Mouse (Mus musculus) spleen, adult 12 weeks (tissue): ENCODE results near the gene Filip1l.

Experiments
- DNase-seq: peaks from one replicate; pipeline ENCODE4 v3.0.0; 2022; ENCODE audit warnings: low spot score

Filip1l gene

GRCm38 (mm10) chr16:57434640-57435039, 81.7 kb downstream of the Filip1l start:
- DNase-seq: no peak

- DNase-seq: no peak
Measured at GRCm38 (mm10) chr16:57437523-57438287, 84.8 kb downstream of the Filip1l start.

- no peak for DNase-seq
Measured at GRCm38 (mm10) chr16:57438288-57438685, 85.4 kb downstream of the Filip1l start.

GRCm38 (mm10) chr16:57439206-57439605, 86.3 kb downstream of the Filip1l start:
- no peak for DNase-seq

- no peak for DNase-seq
Measured at GRCm38 (mm10) chr16:57440706-57441437, 88.0 kb downstream of the Filip1l start.

GRCm38 (mm10) chr16:57445096-57446094, 92.5 kb downstream of the Filip1l start:
- no peak for DNase-seq

- DNase-seq: no peak
Measured at GRCm38 (mm10) chr16:57453009-57453408, 100.1 kb downstream of the Filip1l start.

- no peak for DNase-seq
Measured at GRCm38 (mm10) chr16:57454106-57454763, 101.3 kb downstream of the Filip1l start.

GRCm38 (mm10) chr16:57455573-57455972, 102.7 kb downstream of the Filip1l start:
- DNase-seq: no peak

GRCm38 (mm10) chr16:57456003-57456402, 103.1 kb downstream of the Filip1l start:
- no peak for DNase-seq

- DNase-seq: no peak
Measured at GRCm38 (mm10) chr16:57465386-57465913, 112.6 kb downstream of the Filip1l start.

- no peak for DNase-seq
Measured at GRCm38 (mm10) chr16:57469301-57469700, 116.4 kb downstream of the Filip1l start.

- DNase-seq: no peak
Measured at GRCm38 (mm10) chr16:57469869-57470268, 117.0 kb downstream of the Filip1l start.

- no peak for DNase-seq
Measured at GRCm38 (mm10) chr16:57470286-57470830, 117.5 kb downstream of the Filip1l start.

- DNase-seq: no peak
Measured at GRCm38 (mm10) chr16:57471071-57471470, 118.2 kb downstream of the Filip1l start.

- no peak for DNase-seq
Measured at GRCm38 (mm10) chr16:57473415-57474085, 120.7 kb downstream of the Filip1l start.

GRCm38 (mm10) chr16:57478451-57478850, 125.6 kb downstream of the Filip1l start:
- no peak for DNase-seq

- no peak for DNase-seq
Measured at GRCm38 (mm10) chr16:57479776-57480175, 126.9 kb downstream of the Filip1l start.

- DNase-seq: peak; percentile 15
Measured at GRCm38 (mm10) chr16:57482264-57482663, 129.4 kb downstream of the Filip1l start.

- DNase-seq: no peak
Measured at GRCm38 (mm10) chr16:57482911-57483310, 130.0 kb downstream of the Filip1l start.
